Mouse (Mus musculus) ES-E14 (cell line): Measurements from ENCODE around the gene 2610318N02Rik. TPM values are rescaled to one million over a fixed set of nuclear protein-coding genes. Genes with fewer than 3 reads are reported as not detected.

Source experiments
- DNase-seq: peaks from one replicate; pipeline ENCODE4 v3.0.0-alpha.2; 2013; ENCODE audit warnings: low read depth, low spot score
- H3K27ac ChIP-seq: 2 replicates; pipeline ENCODE4 v1.5.1; 2012; ENCODE audit warnings: low read depth, mild to moderate bottlenecking, low read length, moderate library complexity, mixed read lengths; ENCODE audit not compliant: poor library complexity, insufficient read depth, severe bottlenecking
- H3K36me3 ChIP-seq: 2 replicates; pipeline ENCODE4 v1.6.1; 2012; ENCODE audit warnings: mild to moderate bottlenecking, low read length, moderate library complexity, mixed read lengths; ENCODE audit not compliant: control insufficient read depth, poor library complexity, insufficient read depth, severe bottlenecking
- H3K4me1 ChIP-seq, 2 experiments: fragments of 150-350 bp in 1 of 2; sonication (generic) in 1 of 2; 2 replicates each; pipeline ENCODE4 v1.6.1; 2012; ENCODE audit warnings: low read length in 2 of 2, mild to moderate bottlenecking in 1 of 2, mixed read lengths in 1 of 2; ENCODE audit not compliant: control insufficient read depth in 2 of 2, insufficient read depth in 2 of 2, poor library complexity in 1 of 2
- H3K4me3 ChIP-seq, 2 experiments: fragments of 150-350 bp in 1 of 2; sonication (generic) in 1 of 2; 2 replicates each; pipeline ENCODE4 v1.5.1; 2012; ENCODE audit warnings: low read length in 2 of 2, low read depth in 1 of 2, mild to moderate bottlenecking in 1 of 2, mixed read lengths in 1 of 2; ENCODE audit not compliant: insufficient read depth in 1 of 2, poor library complexity in 1 of 2, severe bottlenecking in 1 of 2
- H3K9ac ChIP-seq: 2 replicates; pipeline ENCODE4 v1.6.1; 2012; ENCODE audit warnings: low read depth, mild to moderate bottlenecking, low read length, mixed read lengths; ENCODE audit not compliant: poor library complexity, insufficient read depth, severe bottlenecking
- H3K9me3 ChIP-seq: fragments of 150-350 bp; sonication (generic); 2 replicates; pipeline ENCODE4 v1.6.1; 2012; ENCODE audit warnings: low read depth, mild to moderate bottlenecking, low read length; ENCODE audit not compliant: control insufficient read depth, insufficient read depth
- CHD2 ChIP-seq: IDR thresholded peaks from 2 replicates; pipeline ENCODE4 v1.6.1; 2014; ENCODE audit warnings: mild to moderate bottlenecking, low read depth, low read length, inconsistent platforms
- HCFC1 ChIP-seq: IDR thresholded peaks from 2 replicates; pipeline ENCODE4 v1.6.1; 2012; ENCODE audit warnings: low read length, inconsistent platforms, borderline replicate concordance; ENCODE audit not compliant: insufficient read depth
- MAFK ChIP-seq: IDR thresholded peaks from 2 replicates; pipeline ENCODE4 v1.6.1; 2014; ENCODE audit warnings: mild to moderate bottlenecking, low read depth, low read length, inconsistent platforms; ENCODE audit not compliant: insufficient read depth
- ZC3H11A ChIP-seq: IDR thresholded peaks from 2 replicates; pipeline ENCODE4 v1.6.1; 2012; ENCODE audit warnings: low read depth, mild to moderate bottlenecking, inconsistent platforms, low read length, borderline replicate concordance
- ZNF384 ChIP-seq: IDR thresholded peaks from 2 replicates; pipeline ENCODE4 v1.6.1; 2012; ENCODE audit warnings: low read depth, low read length, inconsistent platforms
- in situ Hi-C, 2 experiments: fragments of 600-800 bp; cut with MboI; formaldehyde crosslinking; loops; one replicate each; pipeline ENCODE4 v1.15.1; 2025; ENCODE audit warnings: low sequenced_read_pairs in 2 of 2, inconsistent platforms in 1 of 2; ENCODE audit not compliant: unreplicated experiment in 2 of 2
- total RNA-seq: library from RNA; depleted of rRNA; stranded (reverse); fragments of 300-350 nt; gene quantifications from 2 replicates; pipeline ENCODE4 v1.2.3, GENCODE M21; 2012

The 2610318N02Rik gene
- total RNA-seq, 1 experiment: 47.7 TPM

GRCm38 (mm10) chr16:17146772-17147235, 21.8 kb upstream of the 2610318N02Rik start, which contains the start of gene Ccdc116:
Gene Ccdc116 (minus strand): TSS chr16:17147229.
- in situ Hi-C loops: no loop called here
- DNase-seq: peak; percentile 89
- H3K9me3 ChIP-seq: no peaks in the 10 kb centered on the region
- TF ChIP-seq MAFK (no peak), CHD2 (no peak), ZNF384 (peak; percentile 40; the same call in 1 of the 2 replicates), HCFC1 (no peak)
- H3K27ac ChIP-seq: no peak within 1 kb of the TSS
- peaks cover 0 to 2% of the 10 kb centered on the region in 2 experiments; a peak in 1 of 4 replicates for H3K4me1 ChIP-seq
- peak within 1 kb of the TSS; percentile 76 to 88 for H3K4me3 ChIP-seq
- no peaks in the 10 kb centered on the region for H3K36me3 ChIP-seq
- peak within 1 kb of the TSS; percentile 88 for H3K9ac ChIP-seq

GRCm38 (mm10) chr16:17144339-17144738, 19.4 kb upstream of the 2610318N02Rik start, which contains the start of gene Ydjc:
Gene Ydjc (plus strand): TSS chr16:17144621.
- Histone ChIP-seq H3K36me3 (no peaks in the 10 kb centered on the region), H3K9me3 (no peaks in the 10 kb centered on the region), H3K27ac (no peak within 1 kb of the TSS; the same call in 1 of the 2 replicates), H3K4me3 (peak within 1 kb of the TSS in 1 of 2 experiments; percentile 54; a peak in 2 of 4 replicates), H3K4me1 (peaks cover 0 to 2% of the 10 kb centered on the region in 2 experiments; a peak in 1 of 4 replicates), H3K9ac (peak within 1 kb of the TSS; percentile 31; the same call in 1 of the 2 replicates)
- TF ChIP-seq ZNF384: peak; percentile 95
- TF ChIP-seq CHD2: no peak
- TF ChIP-seq ZC3H11A: no peak
- no peak for TF ChIP-seq MAFK
- no peak for TF ChIP-seq HCFC1
- in situ Hi-C loops: no loop called here
- peak; percentile 69 for DNase-seq

- no peak for TF ChIP-seq HCFC1
- TF ChIP-seq ZNF384: no peak
- no peak for TF ChIP-seq ZC3H11A
- TF ChIP-seq MAFK: no peak
- TF ChIP-seq CHD2: no peak
- Histone ChIP-seq H3K9me3 (no peaks in the 10 kb centered on the region), H3K9ac (no peak overlapping the region), H3K4me3 (no peak overlapping the region), H3K4me1 (no peaks in the 10 kb centered on the region), H3K36me3 (no peaks in the 10 kb centered on the region), H3K27ac (no peak overlapping the region)
- in situ Hi-C loops: loop anchor here in 1 of 2 experiments (10.0 kb wide), 1 partner anchor 147 kb away; no protein-coding TSS in a partner anchor
- no peak for DNase-seq
Observed at GRCm38 (mm10) chr16:17137355-17137754, 12.4 kb upstream of the 2610318N02Rik start.

DNA sequence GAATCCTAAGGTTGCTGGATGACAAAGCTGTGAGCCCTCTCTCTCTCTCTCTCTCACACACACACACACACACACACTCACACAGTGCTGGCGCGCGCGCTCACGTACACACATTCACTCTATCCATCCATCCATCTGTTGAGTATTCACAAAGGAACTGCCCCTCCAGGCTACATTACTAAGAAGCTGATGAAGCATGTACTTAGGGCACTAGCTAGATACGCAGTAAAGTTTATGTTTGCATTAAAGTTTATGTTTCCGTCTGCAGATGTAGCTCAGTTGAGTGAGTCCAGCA, 7.9 kb upstream of the 2610318N02Rik start:
- Histone ChIP-seq H3K4me3 (peak overlapping the region; percentile 50 to 71; a peak in 3 of 4 replicates), H3K9me3 (no peaks in the 10 kb centered on the region), H3K36me3 (peaks cover 4% of the 10 kb centered on the region; the same call in 1 of the 2 replicates), H3K27ac (no peak overlapping the region), H3K9ac (peak overlapping the region; percentile 51), H3K4me1 (no peaks in the 10 kb centered on the region)
- TF ChIP-seq ZNF384 (no peak), CHD2 (no peak), HCFC1 (no peak), MAFK (no peak), ZC3H11A (no peak)
- in situ Hi-C loops: loop anchor here in 1 of 2 experiments (10.0 kb wide), 1 partner anchor 152 kb away; no protein-coding TSS in a partner anchor
- DNase-seq: no peak
